Mouse (Mus musculus) embryonic fibroblast, embryonic 13.5 days (primary cell): ENCODE results near the gene Pdik1l.

Source experiments
- CTCF ChIP-seq: IDR thresholded peaks from 2 replicates; pipeline ENCODE4 v1.5.1; 2011; ENCODE audit warnings: mild to moderate bottlenecking, control low read depth, low read length, moderate library complexity, borderline replicate concordance; ENCODE audit not compliant: insufficient read depth
- POLR2A ChIP-seq: IDR thresholded peaks from 2 replicates; pipeline ENCODE4 v1.6.1; 2011; ENCODE audit warnings: low read depth, mild to moderate bottlenecking, control low read depth, low read length, moderate library complexity

GRCm38 (mm10) chr4:134237582-134238278, 50.0 kb downstream of the Pdik1l start:
- TF ChIP-seq POLR2A (no peak), CTCF (no peak)
